Mouse (Mus musculus) 3134 (cell line): ENCODE results near the gene Faap20.

Experiments used
- DNase-seq: peaks from one replicate; pipeline ENCODE4 v3.0.0-alpha.2; 2011; ENCODE audit warnings: low spot score; ENCODE audit not compliant: insufficient read length; ENCODE audit errors: extremely low read depth

Faap20 gene

DNA sequence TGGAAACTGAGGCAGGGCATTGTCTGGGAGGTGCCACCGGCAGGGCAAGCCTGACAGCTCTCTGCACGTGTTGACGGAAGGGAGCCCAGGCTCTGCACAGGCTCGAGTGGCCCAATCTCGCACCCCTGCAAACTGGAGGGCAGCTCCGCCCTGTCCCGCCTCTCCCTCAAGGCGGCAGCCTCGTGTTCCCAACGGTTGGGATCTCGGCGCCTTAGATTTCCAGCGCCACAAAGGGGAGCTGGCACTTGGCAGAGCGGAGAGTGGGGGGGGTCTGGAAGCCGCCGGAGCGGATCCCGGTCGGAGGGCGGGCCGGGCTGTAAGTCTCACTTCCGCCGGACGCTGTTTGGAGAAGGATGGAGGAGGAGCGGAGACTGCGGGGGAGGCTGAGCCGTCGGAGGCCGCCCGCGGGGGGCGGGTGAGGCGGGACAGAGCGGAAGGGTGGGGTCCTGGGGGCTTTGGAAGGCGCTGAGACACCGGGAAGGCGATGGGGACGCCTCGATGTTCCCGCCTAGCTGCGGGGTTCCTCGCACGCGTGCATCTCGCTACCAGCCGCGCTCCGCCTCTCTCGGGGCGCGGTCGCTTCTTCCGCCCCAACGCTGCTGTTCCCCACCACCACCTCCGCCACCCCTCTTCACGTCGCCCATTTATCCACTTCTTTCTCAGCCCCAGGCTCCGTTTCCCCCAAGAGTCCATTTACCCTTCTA lies at the start of gene Faap20:
Gene Faap20 (plus strand): TSS at position 155 of the 704 bp plus-strand sequence.
- DNase-seq, result peak; percentile 90

DNA sequence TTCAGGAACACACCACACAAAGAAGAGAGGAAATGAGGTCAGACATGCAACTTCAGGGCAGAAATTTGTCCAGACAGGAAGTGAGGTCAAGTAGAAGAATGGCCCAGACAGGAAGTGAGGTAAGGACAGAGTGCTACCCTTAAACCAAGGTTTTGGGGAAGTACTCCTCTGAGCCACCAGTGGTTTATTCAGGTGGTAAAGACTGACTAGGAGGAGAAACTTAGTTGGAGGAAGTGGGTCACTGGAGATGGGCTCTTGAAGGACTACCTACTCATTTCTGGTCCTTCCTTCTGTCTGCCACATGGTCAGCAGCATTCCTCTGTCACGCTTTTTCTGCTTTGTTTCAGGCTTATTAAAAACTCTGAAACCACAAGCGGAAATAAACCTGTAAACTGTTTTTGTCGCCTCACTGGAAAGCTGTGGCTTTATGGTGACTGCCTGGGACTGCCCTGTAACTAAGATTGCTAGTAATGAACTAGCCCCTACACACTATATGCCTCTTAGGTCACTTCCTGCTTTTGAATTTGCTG lies 48.7 kb upstream of the Faap20 start:
- no peak for DNase-seq

GRCm38 (mm10) chr4:155201764-155202163 lies 47.8 kb upstream of the Faap20 start:
- no peak for DNase-seq

DNA sequence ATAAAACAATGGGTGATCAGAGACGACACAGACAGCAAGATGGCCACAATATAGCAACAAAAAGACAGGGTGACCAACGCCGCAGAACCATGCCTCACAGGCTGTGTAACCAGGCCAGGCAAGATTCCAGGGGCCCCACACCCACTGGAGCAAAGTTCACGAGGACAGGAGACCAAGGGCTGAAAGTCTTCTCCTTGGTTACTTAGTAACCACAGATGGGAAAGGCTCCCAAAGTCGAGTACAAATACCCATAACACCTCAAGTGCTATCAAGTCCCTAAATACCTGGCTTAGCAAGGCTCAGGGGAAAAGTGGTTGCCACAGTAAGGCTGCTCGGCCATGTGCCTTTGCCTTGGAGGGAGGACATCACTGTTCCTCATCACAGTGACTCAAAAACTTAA lies 43.7 kb upstream of the Faap20 start:
- DNase-seq, result no peak

DNA sequence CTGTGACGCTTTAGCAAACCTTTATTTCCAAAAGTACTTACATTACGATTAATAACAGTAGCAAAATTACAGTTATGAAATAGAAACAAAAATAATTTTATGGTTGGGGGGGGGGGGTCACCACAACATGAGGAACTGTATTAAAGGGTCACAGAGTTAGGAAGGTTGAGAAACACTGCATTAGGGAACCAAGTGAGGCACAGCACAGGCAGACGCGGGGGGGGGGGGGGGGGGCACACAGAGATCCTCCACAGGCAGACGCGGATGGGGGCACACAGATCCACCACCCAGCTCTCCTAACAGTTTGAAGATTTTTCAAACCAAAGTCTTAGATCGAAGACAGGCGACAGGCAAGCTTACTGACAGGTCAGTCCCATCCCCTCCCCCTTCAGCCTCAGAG lies 43.1 kb upstream of the Faap20 start:
- no peak for DNase-seq

DNA sequence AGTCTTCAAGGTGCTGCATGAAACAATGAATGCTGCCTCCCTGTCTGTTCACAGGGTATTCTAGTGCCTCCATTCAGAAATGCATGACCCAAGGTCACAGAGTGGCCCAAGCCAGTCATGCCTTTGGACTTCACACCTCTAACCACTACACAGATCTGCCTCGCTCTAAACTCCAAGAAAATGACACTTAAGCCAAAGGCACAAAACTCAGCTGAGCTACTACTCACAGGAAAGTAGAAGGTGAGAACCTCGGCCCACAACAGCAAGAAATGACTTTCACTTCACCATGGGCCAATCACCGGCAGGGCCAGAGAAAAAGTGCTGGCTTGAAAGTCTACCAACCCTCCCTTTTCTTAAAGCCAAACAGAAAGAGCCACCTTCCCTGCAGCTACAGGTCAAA lies 41.8 kb upstream of the Faap20 start:
- no peak for DNase-seq

GRCm38 (mm10) chr4:155208613-155209012 lies 41.0 kb upstream of the Faap20 start:
- DNase-seq, result no peak

DNA sequence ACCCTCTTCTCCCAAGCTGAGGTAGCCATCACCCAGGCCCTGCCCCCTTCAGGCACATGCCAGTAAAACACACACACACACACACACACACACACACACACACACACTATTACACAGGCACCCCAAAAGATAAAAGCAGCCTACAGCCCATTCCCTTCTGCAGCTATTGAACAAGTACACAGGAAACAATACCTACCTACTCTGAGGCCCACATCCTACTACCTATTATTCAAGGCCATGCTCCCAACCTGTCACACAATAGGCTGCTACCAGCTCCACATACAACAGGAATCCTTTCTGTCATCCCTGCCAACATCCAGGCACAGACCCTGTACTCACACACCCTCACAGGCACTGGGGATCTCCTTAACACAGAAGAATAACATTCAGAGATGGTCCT lies 40.5 kb upstream of the Faap20 start:
- DNase-seq, result no peak

DNA sequence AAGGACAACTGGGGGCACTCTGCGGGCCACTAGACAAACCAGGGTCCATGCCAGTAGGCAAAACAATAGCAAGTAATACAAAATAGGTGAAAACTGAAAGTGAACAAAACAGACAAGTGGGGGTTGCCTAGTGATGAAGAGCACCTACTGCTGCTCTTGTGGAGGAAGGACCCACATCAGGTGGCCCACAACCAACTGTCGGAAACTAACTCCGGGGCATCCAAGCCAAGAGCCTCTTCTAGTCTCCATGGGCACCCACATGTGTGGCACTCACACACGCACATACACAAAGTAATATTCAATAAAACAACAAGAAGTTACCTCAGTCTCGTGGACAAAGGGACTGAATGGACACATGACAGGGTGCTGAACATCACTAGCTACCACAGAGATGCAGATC lies 40.1 kb upstream of the Faap20 start:
- DNase-seq, result no peak

DNA sequence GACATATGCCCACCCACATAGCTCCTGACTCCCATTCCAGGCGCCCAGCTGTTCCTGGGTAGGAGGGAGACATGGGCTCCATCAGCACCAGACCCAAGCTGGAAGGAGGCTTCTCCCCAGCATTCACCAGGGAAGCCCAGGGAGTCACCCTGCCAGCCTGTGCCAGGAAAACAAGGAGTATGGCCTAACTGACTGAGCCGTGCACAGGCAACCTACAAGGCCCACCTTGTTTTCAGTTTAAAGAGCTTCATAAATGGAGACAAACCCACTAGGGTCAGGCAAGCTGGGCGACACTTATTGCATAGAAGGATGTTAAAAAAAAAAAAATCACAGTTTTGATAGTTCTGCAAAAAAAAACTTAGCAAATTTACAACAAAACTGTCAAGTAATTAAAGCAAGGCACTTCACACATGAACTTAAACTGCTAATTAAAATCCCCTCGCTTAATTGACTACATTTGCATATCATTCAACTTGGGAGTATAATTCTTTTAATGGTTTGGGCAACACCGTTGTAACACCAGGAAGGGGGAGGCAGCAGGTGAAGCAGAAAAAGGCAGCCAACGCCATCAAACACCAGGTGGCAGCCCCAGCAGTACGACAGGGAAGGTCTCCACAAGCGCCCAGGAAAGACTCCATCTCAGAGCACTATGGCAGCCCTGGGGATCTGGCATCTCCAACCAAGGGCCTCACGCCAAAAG lies 36.4 kb upstream of the Faap20 start:
- DNase-seq, result no peak

DNA sequence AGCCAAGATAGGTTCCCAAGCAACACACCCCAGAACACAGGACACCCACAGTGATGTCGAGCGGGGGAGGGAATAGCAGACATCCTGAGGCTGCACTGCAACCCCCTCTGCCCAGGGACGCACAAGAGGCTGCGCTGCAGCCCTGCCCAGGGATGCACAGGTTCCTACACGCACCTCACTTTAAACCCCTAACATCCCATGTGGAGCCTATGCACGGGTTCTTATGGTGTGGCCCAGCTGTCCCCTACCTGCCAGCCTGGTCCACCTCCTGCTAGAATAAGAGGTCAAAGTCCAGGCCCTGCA lies 35.9 kb upstream of the Faap20 start:
- DNase-seq, result no peak

- no peak for DNase-seq
Measured at GRCm38 (mm10) chr4:155214188-155214587, 35.4 kb upstream of the Faap20 start.

DNA sequence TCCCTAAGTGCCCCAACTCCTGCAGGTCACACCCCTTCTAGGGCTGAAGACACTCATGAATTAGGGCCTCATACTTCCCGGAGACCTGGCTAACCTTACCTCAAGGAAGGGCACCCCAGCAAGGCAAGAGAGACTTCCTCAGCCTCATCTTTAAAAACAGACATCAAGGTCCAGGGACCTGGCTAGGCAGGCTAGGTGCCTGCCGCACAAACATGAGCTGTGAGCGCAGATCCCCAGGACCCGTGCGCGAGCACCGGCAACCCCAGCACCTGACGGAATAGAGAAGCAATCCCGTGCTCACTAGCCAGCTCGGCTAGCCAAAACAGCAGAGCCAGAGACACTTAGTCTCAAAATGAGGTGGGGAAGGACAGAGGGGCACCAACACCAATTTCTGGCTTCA lies 34.8 kb upstream of the Faap20 start:
- DNase-seq, result no peak

GRCm38 (mm10) chr4:155215203-155215602 lies 34.4 kb upstream of the Faap20 start:
- DNase-seq, result no peak

DNA sequence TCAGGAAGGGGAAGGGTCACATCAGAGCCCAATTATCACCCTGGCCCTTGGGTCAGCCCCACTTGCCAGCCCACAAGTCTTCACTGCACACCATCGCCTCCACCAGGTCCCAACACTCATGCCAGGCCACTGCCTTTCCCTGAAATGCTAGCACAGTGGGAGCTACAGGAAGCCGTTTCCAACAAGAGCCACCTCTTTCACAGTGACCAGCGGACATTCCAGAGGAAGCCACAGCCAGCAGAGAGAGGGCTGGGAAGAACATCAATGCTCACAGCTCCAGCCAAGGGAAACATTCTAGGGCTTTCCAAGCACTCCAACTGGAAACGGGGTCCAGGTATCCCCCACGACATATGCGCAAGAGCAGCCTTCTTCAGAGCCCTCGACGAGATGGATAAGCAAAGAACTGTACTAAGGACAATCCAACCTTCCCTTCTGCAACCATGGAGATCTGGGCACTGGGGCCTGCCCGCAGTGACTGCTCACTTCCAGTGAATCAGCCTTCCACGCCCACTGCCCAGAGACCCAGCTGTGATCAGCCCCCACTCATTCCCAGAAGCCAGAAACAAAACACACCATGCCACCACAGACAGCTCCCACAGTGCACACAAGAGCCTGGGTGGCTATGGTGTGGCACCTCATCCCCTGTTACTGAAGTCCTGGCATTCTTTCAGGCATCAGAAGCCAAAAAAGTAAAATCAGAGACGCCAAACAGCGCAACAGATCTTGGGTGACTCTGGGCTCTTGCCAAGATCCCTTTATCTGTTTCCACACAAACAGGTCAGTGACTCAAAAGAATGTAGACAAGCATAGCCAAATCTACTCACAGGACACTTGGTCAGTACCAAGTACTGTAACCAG lies 33.6 kb upstream of the Faap20 start:
- peak; percentile 72 for DNase-seq

- peak; percentile 23 for DNase-seq
Measured at GRCm38 (mm10) chr4:155217241-155218103, 32.1 kb upstream of the Faap20 start.

DNA sequence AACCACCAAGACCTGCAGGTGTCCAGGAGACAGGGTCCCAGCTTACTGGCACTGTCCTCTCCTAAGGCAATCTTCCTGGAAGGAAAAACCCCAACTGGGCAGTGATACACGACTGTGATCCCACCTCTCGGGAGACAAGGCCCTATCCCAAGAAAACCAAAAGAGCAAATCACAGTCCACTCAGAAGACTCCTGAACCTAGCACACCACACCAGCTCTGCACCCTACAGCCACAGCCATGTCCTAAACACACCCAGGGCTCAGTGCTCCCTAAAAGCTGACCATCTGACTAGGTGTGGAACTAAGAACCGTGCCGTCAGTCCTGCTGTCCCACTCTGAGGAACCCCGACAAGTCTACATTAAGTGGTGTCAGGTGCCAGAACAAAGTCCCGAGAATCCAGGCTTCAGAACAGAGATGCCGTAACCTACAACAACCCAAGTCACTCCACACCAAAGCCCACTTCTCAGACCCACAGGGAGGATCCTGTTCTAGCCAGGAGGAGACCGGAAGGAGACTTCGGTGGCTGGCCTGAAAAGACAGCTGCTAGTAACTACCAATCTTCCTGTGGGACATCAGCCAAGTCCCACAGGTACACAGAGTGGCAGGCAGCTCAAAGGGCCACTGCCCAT lies 31.4 kb upstream of the Faap20 start:
- DNase-seq, result no peak

- DNase-seq, result peak; percentile 28
Measured at GRCm38 (mm10) chr4:155219271-155220212, 30.1 kb upstream of the Faap20 start.
